Mouse (Mus musculus): ENCODE data around the gene Gm2696. TPM values are rescaled to one million over a fixed set of nuclear protein-coding genes. Genes with fewer than 3 reads are reported as not detected.
"Not testable (repeated sequence)": the region's sequence is repeated elsewhere in the genome, so short reads cannot be mapped to it uniquely, and the experiment has no call there.

The Gm2696 gene
- not detected for total RNA-seq (2021)
- long read RNA-seq, experiment 1 = 0 reads
- long read RNA-seq, experiment 2 = 0 reads

DNA sequence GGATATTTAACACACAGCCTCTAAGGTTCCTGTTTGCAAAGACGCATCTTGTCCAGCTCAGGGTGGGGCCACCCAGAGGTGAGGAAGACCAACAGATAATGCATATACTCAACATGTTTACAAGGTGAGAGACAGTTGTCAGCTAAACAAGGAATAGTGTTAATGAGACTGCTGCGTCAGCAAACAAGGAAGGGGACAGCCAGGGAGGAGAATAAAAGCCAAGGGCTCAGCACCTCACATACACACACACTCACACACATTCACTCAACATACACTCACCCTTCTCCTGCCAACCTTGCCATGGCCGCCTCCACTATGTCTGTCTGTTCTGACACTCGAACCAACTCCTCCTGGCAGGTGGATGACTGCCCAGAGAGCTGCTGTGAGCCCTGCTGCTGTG lies at the start of gene Gm2696:
TSS of gene Gm2696 (plus strand) at position 301 of the 400 bp plus-strand sequence.
- DNase-seq = no peak

DNA sequence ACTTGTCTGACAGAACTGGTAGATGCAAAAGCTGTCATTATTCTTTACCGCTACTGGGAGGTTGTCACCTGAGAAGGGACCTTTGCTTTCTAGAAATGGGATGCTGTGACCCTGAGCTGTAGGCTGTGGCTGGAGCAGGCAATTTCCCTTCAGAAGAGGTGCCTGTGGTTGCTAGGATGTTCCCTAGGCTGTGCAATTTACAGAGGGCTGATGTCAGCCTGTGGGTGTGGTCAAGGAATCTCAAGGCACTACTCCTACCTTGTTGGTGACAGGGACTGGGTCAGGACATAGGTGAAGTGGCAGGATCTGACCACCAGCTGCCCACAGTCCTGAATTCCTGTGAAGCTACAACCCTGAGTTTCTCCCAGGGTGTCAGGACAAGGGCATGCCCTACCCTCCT lies 44.8 kb upstream of the Gm2696 start:
- no peak for DNase-seq

DNA sequence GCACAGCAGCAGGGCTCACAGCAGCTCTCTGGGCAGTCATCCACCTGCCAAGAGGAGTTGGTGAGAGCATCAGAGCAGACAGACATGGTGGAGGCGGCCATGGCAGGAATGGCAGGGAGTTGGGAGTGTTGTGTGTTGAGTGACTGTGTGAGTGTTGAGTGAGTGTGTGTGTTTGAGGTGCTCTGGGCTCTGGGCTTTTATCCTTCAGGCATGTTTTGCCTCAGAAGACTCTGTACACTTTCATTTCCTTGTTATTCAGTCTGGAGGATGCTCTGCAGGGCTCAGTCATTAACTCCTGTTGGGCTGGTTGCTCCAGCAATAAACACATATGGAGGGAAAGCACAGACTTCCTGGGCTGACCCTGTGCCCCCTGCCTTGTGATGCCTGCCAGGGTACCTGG lies 43.3 kb upstream of the Gm2696 start, which contains the start of gene Gm3238:
TSS of gene Gm3238 (minus strand) at position 101 of the 400 bp plus-strand sequence.
- DNase-seq = not testable (repeated sequence)

DNA sequence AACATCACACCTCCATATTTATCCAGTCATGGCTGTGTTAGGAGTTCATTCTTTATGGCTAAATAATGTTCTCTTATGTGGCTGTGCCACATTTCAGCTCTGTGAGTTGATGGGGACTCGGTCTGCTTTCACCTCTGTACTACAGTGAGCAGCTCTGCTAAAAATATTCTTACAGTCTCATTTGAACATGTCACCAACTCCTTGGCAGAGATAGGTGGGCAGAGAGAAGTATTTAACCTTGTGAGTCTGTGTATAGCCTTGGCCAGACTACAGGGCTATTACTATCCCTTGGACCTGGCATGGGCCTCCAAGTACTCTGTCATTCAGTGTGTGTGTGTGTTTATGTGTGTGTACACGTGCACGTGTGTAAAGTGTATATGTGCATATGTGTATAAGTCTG lies 42.3 kb upstream of the Gm2696 start:
- DNase-seq = not testable (repeated sequence)

DNA sequence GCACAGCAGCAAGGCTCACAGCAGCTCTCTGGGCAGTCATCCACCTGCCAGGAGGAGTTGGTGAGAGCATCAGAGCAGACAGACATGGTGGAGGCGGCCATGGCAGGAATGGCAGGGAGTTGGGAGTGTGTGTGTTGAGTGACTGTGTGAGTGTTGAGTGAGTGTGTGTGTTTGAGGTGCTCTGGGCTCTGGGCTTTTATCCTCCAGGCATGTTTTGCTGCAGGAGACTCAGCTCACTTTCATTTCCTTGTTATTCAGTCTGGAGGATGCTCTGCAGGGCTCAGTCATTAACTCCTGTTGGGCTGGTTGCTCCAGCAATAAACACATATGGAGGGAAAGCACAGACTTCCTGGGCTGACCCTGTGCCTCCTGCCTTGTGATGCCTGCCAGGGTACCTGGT lies 37.6 kb upstream of the Gm2696 start, which contains the start of gene Gm7138:
TSS of gene Gm7138 (minus strand) at position 101 of the 400 bp plus-strand sequence.
- DNase-seq = not testable (repeated sequence)

DNA sequence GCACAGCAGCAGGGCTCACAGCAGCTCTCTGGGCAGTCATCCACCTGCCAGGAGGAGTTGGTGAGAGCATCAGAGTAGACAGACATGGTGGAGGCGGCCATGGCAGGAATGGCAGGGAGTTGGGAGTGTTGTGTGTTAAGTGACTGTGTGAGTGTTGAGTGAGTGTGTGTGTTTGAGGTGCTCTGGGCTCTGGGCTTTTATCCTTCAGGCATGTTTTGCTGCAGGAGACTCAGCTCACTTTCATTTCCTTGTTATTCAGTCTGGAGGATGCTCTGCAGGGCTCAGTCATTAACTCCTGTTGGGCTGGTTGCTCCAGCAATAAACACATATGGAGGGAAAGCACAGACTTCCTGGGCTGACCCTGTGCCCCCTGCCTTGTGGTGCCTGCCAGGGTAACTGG lies 32.0 kb upstream of the Gm2696 start, which contains the start of gene Gm3250:
TSS of gene Gm3250 (minus strand) at position 101 of the 400 bp plus-strand sequence.
- not testable (repeated sequence) for DNase-seq

DNA sequence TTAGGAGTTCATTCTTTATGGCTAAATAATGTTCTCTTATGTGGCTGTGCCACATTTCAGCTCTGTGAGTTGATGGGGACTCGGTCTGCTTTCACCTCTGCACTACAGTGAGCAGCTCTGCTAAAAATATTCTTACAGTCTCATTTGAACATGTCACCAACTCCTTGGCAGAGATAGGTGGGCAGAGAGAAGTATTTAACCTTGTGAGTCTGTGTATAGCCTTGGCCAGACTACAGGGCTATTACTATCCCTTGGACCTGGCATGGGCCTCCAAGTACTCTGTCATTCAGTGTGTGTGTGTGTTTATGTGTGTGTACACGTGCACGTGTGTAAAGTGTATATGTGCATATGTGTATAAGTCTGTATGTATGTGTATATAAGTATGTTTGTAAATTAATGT lies 31.1 kb upstream of the Gm2696 start:
- DNase-seq = not testable (repeated sequence)

DNA sequence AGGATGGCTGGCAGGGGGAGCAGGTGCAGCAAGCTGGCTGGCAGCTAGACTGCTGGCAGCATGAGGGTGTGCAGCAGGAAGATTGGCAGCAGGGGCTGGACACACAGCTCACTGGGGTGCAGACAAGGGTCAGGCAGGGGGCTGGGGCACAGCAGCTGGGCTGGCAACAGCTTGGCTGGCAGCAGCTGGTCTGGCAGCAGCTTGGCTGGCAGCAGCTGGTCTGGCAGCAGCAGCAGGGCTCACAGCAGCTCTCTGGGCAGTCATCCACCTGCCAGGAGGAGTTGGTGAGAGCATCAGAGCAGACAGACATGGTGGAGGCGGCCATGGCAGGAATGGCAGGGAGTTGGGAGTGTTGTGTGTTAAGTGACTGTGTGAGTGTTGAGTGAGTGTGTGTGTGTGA lies 26.6 kb upstream of the Gm2696 start, which contains the start of gene Gm7137:
TSS of gene Gm7137 (minus strand) at position 325 of the 400 bp plus-strand sequence.
- DNase-seq = not testable (repeated sequence)

DNA sequence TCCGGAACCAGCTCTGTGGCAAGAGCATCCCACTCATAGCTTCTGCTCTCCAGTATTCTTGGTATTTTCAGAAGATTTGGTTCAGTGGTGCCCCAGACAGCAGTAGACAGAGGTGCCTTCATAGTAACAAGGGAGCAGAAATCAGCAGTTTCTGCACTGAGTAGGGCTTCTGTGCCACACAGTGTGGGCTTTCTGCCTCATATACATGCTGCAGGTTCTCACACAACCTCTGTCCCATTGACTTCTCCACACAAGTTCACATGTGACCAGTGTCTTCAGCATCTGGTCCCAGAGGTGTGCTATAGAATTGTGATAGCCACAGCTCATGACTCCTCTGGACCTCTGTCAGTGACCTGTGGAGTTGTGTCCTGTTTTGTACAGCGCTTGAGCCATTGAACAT lies 25.9 kb upstream of the Gm2696 start:
- DNase-seq = no peak

DNA sequence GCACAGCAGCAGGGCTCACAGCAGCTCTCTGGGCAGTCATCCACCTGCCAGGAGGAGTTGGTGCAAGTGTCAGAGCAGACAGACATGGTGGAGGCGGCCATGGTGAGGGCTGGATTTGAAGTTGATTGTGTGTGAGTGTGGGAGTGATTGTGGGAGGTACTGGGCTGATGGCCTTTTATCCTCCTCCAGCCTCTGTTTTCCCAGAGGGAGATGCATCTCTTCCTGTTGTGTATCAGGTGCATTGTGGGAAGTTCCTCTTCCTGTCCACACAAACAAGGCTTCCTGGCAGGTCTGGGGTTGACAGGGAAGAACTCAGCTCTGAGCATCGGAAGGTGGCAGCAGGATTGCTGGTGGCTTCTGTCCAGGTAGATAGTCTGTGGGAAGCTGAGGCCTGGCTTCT lies 19.5 kb upstream of the Gm2696 start, which contains the start of gene Gm9639:
TSS of gene Gm9639 (minus strand) at position 101 of the 400 bp plus-strand sequence.
- DNase-seq = no peak

DNA sequence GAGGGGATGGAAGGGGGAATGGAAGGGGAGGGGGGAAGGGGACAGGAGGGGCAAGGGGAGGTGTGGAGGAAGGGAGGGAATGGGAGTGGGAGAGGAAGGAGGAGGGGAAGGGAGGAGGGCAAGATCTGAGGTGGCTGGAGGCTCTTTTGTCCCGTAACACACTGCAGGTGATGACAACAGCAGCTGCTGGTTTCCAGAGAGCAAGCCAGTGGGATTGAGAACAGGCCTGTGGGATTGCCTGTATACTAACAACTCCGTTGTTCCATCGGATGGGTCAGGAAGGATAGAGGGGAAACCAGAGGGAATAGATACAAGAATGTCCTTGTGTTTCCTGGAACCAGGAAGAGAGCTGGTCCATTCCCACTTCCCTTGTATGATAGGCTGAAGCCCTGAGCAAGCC lies 16.8 kb upstream of the Gm2696 start:
- DNase-seq = no peak

DNA sequence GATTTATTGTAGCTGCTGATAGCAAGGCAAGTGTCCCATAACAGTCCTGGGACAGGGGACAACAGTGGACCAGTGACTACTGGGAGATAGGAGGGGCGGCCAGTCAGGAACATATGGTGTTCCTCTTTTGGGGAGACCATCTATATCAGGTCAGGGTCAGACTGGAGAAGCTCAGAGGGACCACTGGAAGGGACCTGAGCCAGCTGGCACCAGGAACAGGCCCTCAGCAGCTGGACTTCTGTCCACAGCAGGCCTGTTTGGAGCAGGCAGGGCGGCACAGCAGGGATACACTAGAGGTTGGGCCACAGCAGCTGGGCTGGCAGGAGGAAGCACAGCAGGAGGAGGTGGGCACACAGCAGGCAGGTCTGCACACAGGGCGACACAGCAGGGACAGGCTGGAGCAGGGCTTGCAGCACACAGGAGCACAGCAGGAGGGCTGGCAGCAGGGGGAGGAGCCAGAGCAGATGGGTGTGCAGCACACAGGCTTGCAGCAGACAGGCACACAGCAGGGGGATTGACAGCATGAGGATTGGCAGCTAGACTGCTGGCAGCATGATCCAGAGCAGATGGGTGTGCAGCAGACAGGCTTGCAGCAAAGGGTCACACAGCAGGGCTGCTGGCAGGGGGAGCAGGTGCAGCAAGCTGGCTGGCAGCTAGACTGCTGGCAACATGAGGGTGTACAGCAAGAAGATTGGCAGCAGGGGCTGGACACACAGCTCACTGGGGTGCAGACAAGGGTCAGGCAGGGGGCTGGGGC lies 16.1 kb upstream of the Gm2696 start:
- DNase-seq = not testable (repeated sequence)

DNA sequence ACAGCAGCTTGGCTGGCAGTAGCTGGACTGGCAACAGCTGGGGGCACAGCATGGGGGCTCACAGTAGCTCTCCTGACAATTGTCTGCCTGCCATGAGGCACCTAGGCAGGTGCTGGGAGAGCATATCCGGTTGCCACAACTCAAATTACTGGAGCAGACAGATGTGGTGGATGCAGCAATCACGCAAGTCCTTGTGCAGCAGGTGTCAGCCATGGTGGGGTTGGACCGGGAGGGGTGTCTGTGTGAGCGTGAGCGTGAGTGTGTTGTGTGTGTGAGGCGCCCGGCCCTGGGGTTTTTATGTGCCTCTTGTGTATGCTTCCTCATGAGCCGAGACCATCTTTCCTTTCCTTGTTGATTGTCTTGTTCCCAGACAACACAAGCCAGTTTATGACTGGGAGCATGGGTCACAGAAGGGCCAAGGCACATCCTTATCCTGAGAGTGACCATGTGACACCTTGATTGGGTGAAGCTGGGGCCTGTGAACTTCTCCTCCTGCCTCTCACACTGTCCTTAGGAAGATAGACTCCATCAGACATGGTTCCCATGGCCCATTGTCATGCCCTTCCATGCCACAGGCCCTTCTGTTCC lies 15.5 kb upstream of the Gm2696 start, which contains the start of gene Gm19668:
TSS of gene Gm19668 (minus strand) at position 213 of the 588 bp plus-strand sequence.
- DNase-seq = no peak

DNA sequence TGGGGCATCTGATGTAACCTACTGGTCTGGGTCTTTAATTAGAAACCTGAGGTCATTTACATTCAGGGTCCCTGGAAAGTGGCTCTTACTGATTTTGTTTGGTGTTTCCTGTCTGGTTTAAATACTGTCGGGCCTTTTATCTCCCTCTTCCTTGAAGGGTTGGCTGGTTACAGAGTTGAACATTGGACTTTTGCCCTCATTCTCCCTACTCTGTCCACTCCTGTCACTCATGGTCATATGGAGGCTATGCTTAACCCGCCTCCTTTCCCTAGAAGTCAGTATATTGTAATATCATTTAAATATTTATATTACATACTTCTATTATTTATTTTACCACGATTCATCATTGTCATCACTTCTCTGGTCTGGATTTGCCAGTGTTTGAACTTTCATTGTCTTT lies 10.4 kb upstream of the Gm2696 start:
- DNase-seq = no peak

DNA sequence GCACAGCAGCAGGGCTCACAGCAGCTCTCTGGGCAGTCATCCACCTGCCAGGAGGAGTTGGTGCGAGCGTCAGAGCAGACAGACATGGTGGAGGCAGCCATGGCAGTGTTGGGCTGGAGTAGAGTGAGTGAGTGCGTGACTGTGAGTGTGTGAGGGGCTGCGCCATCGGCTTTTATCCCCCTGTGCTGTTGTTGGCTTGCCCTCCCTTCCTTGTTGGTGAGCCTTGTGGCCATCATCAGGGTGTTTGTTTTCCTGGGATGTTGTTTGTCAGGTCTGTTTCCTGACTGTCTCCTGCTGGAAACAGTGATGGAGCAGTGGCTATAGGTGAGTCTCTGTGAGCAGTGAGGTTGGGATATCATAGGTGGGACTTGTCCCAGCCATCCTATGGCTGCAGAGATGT lies 2.7 kb upstream of the Gm2696 start, which contains the start of gene Gm9507:
TSS of gene Gm9507 (minus strand) at position 101 of the 400 bp plus-strand sequence.
- no peak for DNase-seq

DNA sequence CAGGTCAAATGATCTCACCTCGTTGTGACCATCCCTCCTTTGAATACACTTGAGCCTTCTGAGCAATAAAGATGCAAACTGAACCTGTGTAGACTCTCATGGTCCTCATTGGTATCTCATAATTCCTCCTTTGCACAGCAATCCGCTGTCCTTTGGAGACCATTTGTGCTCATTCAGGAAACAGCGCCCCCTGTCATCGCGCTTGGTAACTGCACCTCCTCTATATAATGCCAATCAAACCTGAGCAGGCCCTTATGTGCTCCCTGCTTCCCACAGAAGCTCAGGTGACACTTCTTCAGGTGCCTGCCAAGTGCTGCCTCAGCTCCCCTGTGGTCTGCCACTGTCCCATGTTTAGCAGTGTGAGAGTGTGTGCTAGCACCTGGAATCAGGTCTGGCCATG lies 1.0 kb downstream of the Gm2696 start:
- no peak for DNase-seq

DNA sequence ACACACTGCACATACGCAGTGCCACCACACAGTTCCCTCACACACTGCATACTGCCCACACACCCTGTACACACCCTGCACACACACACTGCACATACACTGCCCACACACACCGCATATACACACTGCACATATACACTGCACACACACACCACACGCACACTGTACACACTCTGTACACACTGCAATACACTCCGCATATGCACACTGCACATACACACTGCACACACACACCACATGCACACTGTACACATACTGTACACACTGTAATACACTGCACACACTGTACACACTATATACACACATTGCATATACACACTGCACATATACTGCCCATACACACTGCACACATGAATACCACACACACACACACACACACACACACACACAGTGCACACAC lies 4.0 kb downstream of the Gm2696 start:
- DNase-seq = no peak

DNA sequence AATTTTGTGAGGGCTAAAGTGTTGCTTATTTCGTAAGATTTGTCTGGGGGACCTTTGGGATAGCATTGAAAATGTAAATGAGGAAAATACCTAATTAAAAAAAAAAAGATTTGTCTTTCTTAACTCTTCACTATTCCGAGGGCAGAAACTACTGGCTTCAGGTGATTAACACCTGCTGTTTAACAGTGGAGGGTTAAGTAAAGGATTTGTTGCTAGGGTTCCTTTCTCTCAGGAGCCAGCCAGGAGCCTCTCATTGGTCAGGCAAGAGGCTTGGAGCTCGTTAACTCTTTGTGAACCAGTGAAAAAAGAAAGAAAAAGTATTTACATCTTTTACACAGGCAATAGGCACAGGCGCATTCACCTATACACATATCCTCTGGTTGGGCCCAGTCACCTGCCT lies 4.7 kb downstream of the Gm2696 start:
- DNase-seq = no peak

DNA sequence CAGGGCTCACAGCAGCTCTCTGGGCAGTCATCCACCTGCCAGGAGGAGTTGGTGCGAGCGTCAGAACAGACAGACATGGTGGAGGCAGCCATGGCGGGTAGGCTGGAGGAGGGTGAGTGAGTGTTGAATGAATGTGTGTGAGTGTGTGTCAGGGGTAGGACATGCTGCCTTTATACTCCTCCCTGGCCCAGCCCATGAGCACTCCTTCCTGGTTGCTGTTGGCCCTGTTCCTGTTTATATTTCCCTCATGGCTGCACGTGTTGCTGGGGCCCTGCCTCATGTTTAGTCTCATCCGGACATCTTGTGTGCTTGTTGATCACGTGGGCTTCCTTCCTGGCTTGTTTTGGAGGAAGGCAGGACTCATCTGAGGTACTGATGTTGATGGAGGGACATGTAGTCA lies 12.5 kb downstream of the Gm2696 start, which contains the start of gene Krtap10-4:
TSS of gene Krtap10-4 (minus strand) at position 145 of the 400 bp plus-strand sequence.
- DNase-seq = no peak

DNA sequence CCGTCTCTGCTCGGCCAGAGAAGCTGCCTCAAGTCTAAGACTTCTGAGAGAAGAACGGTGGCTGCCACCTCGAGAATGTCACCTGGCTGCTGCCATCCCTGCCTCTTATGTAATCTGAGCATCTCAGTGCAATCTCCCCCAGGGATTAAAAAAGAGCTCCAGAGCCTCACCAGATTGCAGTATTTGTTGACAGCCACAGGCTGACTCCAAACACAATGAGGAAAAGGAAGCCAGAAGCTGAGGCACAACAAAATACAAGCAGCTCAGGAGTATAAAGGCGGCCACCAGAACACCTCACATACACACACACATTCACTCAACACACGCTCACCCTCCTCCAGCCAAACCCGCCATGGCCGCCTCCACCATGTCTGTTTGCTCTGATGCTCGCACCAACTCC lies 21.2 kb downstream of the Gm2696 start, which contains the start of gene Krtap10-10:
TSS of gene Krtap10-10 (plus strand) at position 301 of the 400 bp plus-strand sequence.
- DNase-seq = no peak

DNA sequence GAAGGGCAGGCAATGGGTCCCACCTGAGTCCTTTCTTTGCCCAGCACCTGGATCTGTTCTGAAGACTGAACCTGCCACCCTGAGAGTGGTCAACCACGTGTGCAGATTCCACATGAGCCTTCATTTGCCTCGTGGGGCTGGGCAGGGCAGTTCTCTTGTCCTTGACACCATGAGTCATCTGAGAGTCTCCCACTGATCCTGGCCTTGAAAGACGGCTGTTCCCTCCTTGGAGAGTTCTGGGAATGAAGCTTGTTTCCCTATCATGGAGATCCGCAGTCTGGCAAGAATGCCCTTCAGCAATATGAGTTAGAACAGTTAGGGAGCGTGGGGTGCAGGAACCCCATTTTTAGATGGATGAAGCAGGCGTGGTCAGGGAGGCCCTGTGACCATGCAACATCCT lies 24.5 kb downstream of the Gm2696 start:
- no peak for DNase-seq

DNA sequence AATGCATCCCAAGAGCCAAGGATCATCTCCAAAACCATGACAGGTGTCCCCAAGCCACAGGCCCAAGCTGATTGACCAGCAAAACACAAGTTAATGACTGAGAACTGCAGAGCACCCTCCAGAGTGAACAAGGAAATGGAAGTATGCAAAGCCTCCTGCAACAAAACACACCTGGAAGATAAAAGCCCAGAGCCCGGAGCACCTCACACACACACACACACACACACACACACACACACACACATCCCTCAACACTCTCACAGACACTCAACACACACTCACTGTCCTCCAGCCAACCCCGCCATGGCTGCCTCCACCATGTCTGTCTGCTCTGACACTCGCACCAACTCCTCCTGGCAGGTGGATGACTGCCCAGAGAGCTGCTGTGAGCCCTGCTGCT lies 32.0 kb downstream of the Gm2696 start, which contains the start of gene Gm36176:
TSS of gene Gm36176 (plus strand) at position 301 of the 400 bp plus-strand sequence.
- no peak for DNase-seq

DNA sequence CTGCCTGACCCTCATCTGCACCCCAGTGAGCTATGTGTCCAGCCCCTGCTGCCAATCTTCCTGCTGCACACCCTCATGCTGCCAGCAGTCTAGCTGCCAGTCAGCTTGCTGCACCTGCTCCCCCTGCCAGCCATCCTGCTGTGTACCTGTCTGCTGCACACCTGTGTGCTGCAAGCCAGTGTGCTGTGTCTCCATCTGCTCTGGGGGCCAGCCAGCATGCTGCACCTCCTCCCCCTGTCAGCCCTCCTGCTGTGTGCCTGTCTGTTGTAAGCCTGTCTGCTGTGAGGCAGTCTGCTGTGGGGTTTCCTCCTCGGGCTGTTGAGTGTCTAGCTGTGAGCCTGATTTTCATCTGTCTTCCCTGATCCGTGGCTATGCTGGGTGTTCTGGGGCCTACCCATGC lies 32.5 kb downstream of the Gm2696 start:
- DNase-seq = no peak
